Mouse (Mus musculus) spleen, adult 2 months (tissue): ENCODE measurements around the gene Tnpo3. TPM values are rescaled to one million over a fixed set of nuclear protein-coding genes. Genes with fewer than 3 reads are reported as not detected.

Source experiments
- DNase-seq, 2 experiments: peaks; one replicate each; pipeline versions ENCODE4 v3.0.0 to v3.0.0-alpha.2; 2012 to 2021; ENCODE audit warnings: low spot score in 2 of 2, low read depth in 1 of 2
- H3K27ac ChIP-seq: fragments of 200-500 bp; 2 replicates; pipeline ENCODE4 v1.5.1; 2012; ENCODE audit warnings: low read length, inconsistent platforms; ENCODE audit not compliant: insufficient read depth
- H3K27me3 ChIP-seq: fragments of 200-500 bp; 2 replicates; pipeline ENCODE4 v1.6.1; 2012; ENCODE audit warnings: mild to moderate bottlenecking, moderate library complexity, low read length, inconsistent platforms; ENCODE audit not compliant: control insufficient read depth, insufficient read depth
- H3K36me3 ChIP-seq: fragments of 200-500 bp; 2 replicates; pipeline ENCODE4 v1.6.1; 2012; ENCODE audit warnings: mild to moderate bottlenecking, low read length, inconsistent platforms; ENCODE audit not compliant: control insufficient read depth, insufficient read depth
- H3K4me1 ChIP-seq: fragments of 200-500 bp; 2 replicates; pipeline ENCODE4 v1.6.1; 2011; ENCODE audit warnings: inconsistent platforms; ENCODE audit not compliant: control insufficient read depth, insufficient read depth, insufficient read length
- H3K4me3 ChIP-seq: fragments of 200-500 bp; 2 replicates; pipeline ENCODE4 v1.5.1; 2011; ENCODE audit warnings: mild to moderate bottlenecking, inconsistent platforms; ENCODE audit not compliant: insufficient read depth, insufficient read length; ENCODE audit errors: extremely low read depth
- CTCF ChIP-seq: fragments of 200-500 bp; IDR thresholded peaks from 2 replicates; pipeline ENCODE4 v1.5.1; 2011; ENCODE audit warnings: mild to moderate bottlenecking, inconsistent platforms; ENCODE audit not compliant: insufficient read depth, insufficient read length, insufficient replicate concordance; ENCODE audit errors: extremely low read depth
- POLR2A ChIP-seq: fragments of 200-500 bp; IDR thresholded peaks from 2 replicates; pipeline ENCODE4 v1.6.1; 2011; ENCODE audit warnings: low read depth, low read length, inconsistent platforms
- WGBS: fragments of 180-500 bp; shearing (Covaris S2); methylation state at CpG from one replicate; pipeline ENCODE4 v1.1.7; 2018; 5-methylcytosine and 5-hydroxymethylcytosine counted together
- polyA plus RNA-seq: library from polyadenylated mRNA; depleted of rRNA; stranded (reverse); fragments of >200 nt; gene quantifications from 2 replicates; pipeline ENCODE4 v1.2.3, GENCODE M21; 2012

The Tnpo3 gene
- polyA plus RNA-seq, 1 experiment: 39.1 TPM

DNA sequence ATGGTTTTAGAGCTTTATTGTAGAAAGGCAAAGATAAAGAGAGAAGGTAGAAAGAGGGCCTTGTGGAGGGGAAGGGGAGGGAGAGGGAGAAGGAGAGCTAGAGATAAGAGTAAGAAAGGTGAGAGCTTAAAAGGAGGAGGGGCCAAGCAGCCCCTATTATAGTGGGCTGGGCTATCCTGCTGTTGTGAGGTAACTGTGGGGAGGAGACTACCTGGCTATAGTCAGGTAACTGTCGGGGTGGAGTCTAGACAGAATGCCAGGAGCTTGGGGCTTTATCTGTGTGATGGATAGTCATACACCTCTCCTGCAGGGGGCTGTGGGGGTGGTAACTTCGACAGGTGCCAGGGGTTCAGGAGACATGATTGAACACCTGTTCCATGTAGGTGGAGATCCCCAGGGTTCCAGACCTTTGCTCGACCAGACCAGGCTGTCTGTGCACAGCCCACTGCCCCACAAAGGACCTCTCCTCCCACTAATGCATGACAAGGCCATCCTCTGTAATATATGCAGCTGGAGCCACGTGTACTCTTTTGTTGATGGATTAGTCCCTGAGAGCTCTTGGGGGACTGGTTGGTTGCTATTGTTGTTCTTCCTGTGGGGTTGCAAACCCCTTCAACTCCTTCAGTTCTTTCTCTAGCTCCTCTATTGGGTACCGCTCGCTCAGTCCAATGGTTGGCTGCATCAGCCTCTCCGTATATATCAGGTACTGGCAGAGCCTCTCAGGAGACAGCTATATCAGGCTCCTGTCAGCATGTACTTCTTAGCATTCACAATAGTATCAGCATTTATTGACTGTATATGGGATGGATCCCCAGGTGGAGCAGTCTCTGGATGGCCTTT, 30.1 kb upstream of the Tnpo3 start:
- H3K27me3 ChIP-seq: no peaks in the 10 kb centered on the region
- TF ChIP-seq POLR2A (no peak), CTCF (no peak)
- no peak for DNase-seq
- H3K36me3 ChIP-seq: no peaks in the 10 kb centered on the region
- H3K4me1 ChIP-seq: no peaks in the 10 kb centered on the region
- no peak overlapping the region for H3K4me3 ChIP-seq
- no peak overlapping the region for H3K27ac ChIP-seq
- 59% methylated on average over 7 of the region's 7 CpGs for WGBS

- no peak overlapping the region for H3K27ac ChIP-seq
- no peaks in the 10 kb centered on the region for H3K27me3 ChIP-seq
- H3K4me1 ChIP-seq: no peaks in the 10 kb centered on the region
- H3K4me3 ChIP-seq: no peak overlapping the region
- H3K36me3 ChIP-seq: no peaks in the 10 kb centered on the region
- no peak for TF ChIP-seq POLR2A
- no peak for TF ChIP-seq CTCF
- WGBS: 25% methylated on average over 16 of the region's 16 CpGs
- no peak for DNase-seq
These were observed 29.3 kb upstream of the Tnpo3 start for GRCm38 (mm10) chr6:29638844-29639460.

GRCm38 (mm10) chr6:29637397-29638373, 28.0 kb upstream of the Tnpo3 start:
- TF ChIP-seq CTCF (no peak), POLR2A (no peak)
- Histone ChIP-seq H3K4me3 (no peak overlapping the region), H3K27me3 (no peaks in the 10 kb centered on the region), H3K27ac (no peak overlapping the region), H3K4me1 (no peaks in the 10 kb centered on the region), H3K36me3 (no peaks in the 10 kb centered on the region)
- DNase-seq: no peak
- 77% methylated on average over 3 of the region's 3 CpGs for WGBS

DNA sequence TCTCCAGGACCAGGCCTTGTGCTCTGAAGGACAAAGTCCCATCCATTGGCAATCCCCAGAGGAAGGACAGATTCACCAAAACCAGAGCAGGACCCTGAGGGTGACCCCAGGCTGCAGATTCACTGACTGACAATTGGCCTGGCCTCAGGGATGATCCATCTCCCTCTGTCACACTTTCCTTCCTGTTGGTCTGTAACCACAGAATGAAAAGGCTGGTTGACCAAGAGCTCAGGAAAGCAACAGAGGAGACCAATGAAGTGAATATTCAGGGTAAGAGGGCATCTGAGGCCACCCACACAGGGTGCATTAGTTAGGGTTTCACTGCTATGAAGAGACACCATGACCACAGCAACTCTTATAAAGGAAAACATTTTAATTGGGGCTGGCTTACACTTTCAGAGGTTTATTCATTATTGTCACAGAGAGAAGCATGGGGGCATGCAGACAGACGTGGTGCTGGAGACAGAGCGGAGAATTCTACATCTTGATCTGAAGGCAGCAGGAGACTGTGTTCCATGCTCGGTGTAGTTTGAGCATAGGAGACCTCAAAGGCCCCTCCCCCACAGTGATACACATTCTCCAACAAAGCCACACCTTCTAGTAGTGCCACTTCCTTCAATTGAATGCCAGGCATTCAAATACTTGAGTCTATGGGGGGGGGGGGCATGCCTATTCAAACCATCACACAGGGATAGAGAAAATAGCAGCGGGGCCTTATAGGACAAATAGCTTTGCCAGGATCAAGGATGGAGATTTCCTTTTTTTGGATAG, 26.8 kb upstream of the Tnpo3 start:
- no peak for DNase-seq
- Histone ChIP-seq H3K27ac (no peak overlapping the region), H3K4me1 (no peaks in the 10 kb centered on the region), H3K4me3 (no peak overlapping the region), H3K36me3 (no peaks in the 10 kb centered on the region), H3K27me3 (no peaks in the 10 kb centered on the region)
- no peak for TF ChIP-seq POLR2A
- no peak for TF ChIP-seq CTCF
- 86% methylated on average over 4 of the region's 4 CpGs for WGBS

- no peak for DNase-seq
- WGBS: 100% methylated on average over 1 of the region's 1 CpGs
- no peaks in the 10 kb centered on the region for H3K4me1 ChIP-seq
- no peaks in the 10 kb centered on the region for H3K36me3 ChIP-seq
- no peak for TF ChIP-seq POLR2A
- no peak for TF ChIP-seq CTCF
- H3K27me3 ChIP-seq: no peaks in the 10 kb centered on the region
- H3K4me3 ChIP-seq: no peak overlapping the region
- H3K27ac ChIP-seq: no peak overlapping the region
These were observed 24.9 kb upstream of the Tnpo3 start for GRCm38 (mm10) chr6:29634537-29634936.

DNA sequence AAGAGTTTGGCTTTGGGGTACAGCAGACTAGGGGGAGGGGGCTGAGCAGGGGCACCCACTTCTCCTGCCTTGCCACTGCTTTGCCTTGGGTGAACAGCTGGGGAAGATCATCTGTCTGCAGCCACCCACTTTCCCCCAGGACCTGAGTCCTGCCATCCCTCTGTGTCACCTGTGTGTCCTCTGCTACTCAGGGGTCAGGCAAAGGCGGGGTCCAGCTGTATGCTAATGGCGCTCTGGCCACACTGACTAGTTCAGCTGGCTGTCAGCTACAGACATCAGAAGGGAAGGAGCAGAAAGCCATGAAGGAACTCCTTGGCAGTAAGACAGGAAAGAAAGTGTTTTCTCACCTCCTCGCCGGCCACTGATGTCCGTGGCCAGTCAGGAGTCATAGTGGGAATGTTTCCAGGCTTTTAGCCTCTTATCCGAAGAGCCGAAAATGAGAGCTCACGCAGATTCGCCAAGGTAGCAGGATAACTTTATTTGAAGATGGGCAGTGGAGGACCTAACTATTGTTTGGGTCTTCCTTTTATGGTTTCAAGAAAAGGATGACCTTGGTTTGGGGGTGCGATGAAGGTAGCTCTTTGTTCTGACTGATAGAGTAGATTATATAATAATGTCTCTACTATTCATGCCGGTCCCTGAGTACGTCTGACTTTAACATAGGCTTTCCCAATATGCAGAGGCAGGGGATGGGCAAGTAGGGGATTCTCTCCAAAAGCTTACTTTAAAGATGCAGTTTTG, 23.0 kb upstream of the Tnpo3 start:
- WGBS: 75% methylated on average over 12 of the region's 12 CpGs

More for the DNA sequence above, 23.0 kb upstream of the Tnpo3 start:
- H3K27me3 ChIP-seq: no peaks in the 10 kb centered on the region
- TF ChIP-seq CTCF: no peak
- TF ChIP-seq POLR2A: no peak
- H3K4me1 ChIP-seq: no peaks in the 10 kb centered on the region
- no peak for DNase-seq
- no peak overlapping the region for H3K4me3 ChIP-seq
- H3K36me3 ChIP-seq: no peaks in the 10 kb centered on the region
- H3K27ac ChIP-seq: no peak overlapping the region
